Mouse (Mus musculus) testis, adult 2 months (tissue): Measurements from ENCODE around the gene Dmwd.

Experiments
- CTCF ChIP-seq: fragments of 200-500 bp; IDR thresholded peaks from 2 replicates; pipeline ENCODE4 v1.5.1; 2012; ENCODE audit warnings: low read depth, mild to moderate bottlenecking, inconsistent platforms, low read length, moderate library complexity; ENCODE audit not compliant: control insufficient read depth, insufficient read depth, insufficient replicate concordance
- POLR2A ChIP-seq: fragments of 200-500 bp; IDR thresholded peaks from 2 replicates; pipeline ENCODE4 v1.6.1; 2012; ENCODE audit warnings: low read depth, mild to moderate bottlenecking, inconsistent platforms, low read length, moderate library complexity; ENCODE audit not compliant: control insufficient read depth

DNA sequence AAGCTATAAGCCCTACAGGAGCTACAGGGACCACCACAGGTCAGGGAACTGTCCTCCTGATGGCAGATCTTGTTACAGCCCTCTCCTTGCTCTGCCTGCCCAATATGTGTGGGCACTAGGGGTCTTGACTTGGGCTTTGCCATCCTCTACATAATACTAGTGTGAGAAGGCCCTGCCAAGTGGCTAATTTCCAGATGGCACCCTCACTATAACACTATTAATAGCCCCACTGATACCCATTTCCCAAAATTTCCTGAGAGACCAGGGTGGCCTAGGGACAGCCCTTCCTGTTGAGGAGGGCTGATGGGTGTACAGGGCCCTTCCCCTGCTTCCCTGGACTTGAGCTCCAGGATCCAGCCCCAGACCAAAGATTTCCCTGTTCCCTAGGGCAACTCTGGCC is 21.8 kb downstream of the Dmwd start:
- TF ChIP-seq CTCF = no peak
- no peak for TF ChIP-seq POLR2A
